Mouse (Mus musculus): Measurements from ENCODE around the gene Ctbp2. TPM values are rescaled to one million over a fixed set of nuclear protein-coding genes. Genes with fewer than 3 reads are reported as not detected.

The Ctbp2 gene
- polyA plus RNA-seq, 2 experiments: 7.3 to 8.4 TPM

DNA sequence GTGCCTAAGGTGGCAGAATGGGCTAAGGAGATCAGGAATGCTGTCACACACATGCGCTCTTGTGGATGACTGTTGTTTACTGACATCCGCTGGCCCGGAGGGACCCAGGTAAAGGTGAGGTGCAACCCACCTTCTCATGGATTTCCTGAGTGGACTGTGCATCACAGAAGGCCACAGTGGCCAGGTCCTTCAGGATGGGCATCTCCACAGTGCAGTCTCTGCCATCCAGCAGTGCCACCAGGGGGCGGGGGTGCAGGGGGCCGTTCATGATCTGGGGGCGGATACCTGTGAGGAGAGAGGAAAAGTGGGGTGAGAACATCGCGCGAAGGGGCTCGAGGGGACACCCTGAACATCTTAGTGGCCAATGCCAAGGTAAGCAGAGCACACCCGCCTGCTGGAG is 125.1 kb downstream of the Ctbp2 start:
- Histone ChIP-seq H3K4me1 (replicated peaks; ENCODE audit: control insufficient read depth in 2 of 2, insufficient read depth in 2 of 2, low read length in 1 of 2) (peaks cover 0 to 4% of the 10 kb centered on the region in 2 experiments; a peak in 3 of 4 replicates), H3K9me3 (ENCODE audit: control insufficient read depth, low read length) (no peaks in the 10 kb centered on the region), H3K4me2 (ENCODE audit: low read depth) (no peak overlapping the region), H3K27me3 (ENCODE audit: control insufficient read depth, insufficient read depth, low read length) (no peaks in the 10 kb centered on the region), H3K27ac (no peak overlapping the region), H3K9ac (replicated peaks) (no peak overlapping the region), H3K4me3 (ENCODE audit: insufficient read depth in 1 of 2, low read depth in 2 of 2, low read length in 2 of 2) (no peak overlapping the region), H3K36me3 (replicated peaks; ENCODE audit: control insufficient read depth, insufficient read depth, low read depth) (no peaks in the 10 kb centered on the region)
- ATAC-seq (ENCODE audit: insufficient read depth) (no peak), DNase-seq (ENCODE audit: low read depth in 3 of 3, low spot score in 3 of 3) (no peak)
- 86% methylated on average over 11 of the region's 11 CpGs for WGBS (ENCODE audit: insufficient replicate concordance)
- TF ChIP-seq EP300 (IDR thresholded peaks at IDR 0.05; ENCODE audit: low read depth): no peak
- no peak for TF ChIP-seq CTCF (IDR thresholded peaks at IDR 0.05; ENCODE audit: low read depth)

GRCm38 (mm10) chr7:132998639-132999038 is 125.5 kb downstream of the Ctbp2 start:
- Histone ChIP-seq H3K4me2 (ENCODE audit: low read depth) (no peak overlapping the region), H3K9me3 (ENCODE audit: control insufficient read depth, low read length) (no peaks in the 10 kb centered on the region), H3K4me3 (ENCODE audit: insufficient read depth in 1 of 2, low read depth in 2 of 2, low read length in 2 of 2) (no peak overlapping the region), H3K9ac (replicated peaks) (no peak overlapping the region), H3K4me1 (replicated peaks; ENCODE audit: control insufficient read depth in 2 of 2, insufficient read depth in 2 of 2, low read length in 1 of 2) (peaks cover 0 to 4% of the 10 kb centered on the region in 2 experiments; a peak in 3 of 4 replicates), H3K36me3 (replicated peaks; ENCODE audit: control insufficient read depth, insufficient read depth, low read depth) (no peaks in the 10 kb centered on the region), H3K27ac (no peak overlapping the region), H3K27me3 (ENCODE audit: control insufficient read depth, insufficient read depth, low read length) (no peaks in the 10 kb centered on the region)
- WGBS (ENCODE audit: insufficient replicate concordance): 81% methylated on average over 12 of the region's 12 CpGs
- no peak for TF ChIP-seq EP300 (IDR thresholded peaks at IDR 0.05; ENCODE audit: low read depth)
- TF ChIP-seq CTCF (IDR thresholded peaks at IDR 0.05; ENCODE audit: low read depth): no peak
- DNase-seq (ENCODE audit: low read depth in 3 of 3, low spot score in 3 of 3) (no peak), ATAC-seq (ENCODE audit: insufficient read depth) (no peak)

GRCm38 (mm10) chr7:132996391-132996790 is 127.8 kb downstream of the Ctbp2 start:
- no peak overlapping the region for H3K4me3 ChIP-seq (ENCODE audit: insufficient read depth in 1 of 2, low read depth in 2 of 2, low read length in 2 of 2)
- no peaks in the 10 kb centered on the region for H3K27me3 ChIP-seq (ENCODE audit: control insufficient read depth, insufficient read depth, low read length)
- DNase-seq (ENCODE audit: low read depth in 3 of 3, low spot score in 3 of 3): peak; percentile 6 to 11 (median 7)
- H3K27ac ChIP-seq: no peak overlapping the region
- H3K9ac ChIP-seq (replicated peaks): no peak overlapping the region
- H3K4me1 ChIP-seq (replicated peaks; ENCODE audit: control insufficient read depth in 2 of 2, insufficient read depth in 2 of 2, low read length in 1 of 2): no peaks in the 10 kb centered on the region
- 77% methylated on average over 5 of the region's 5 CpGs for WGBS (ENCODE audit: insufficient replicate concordance)
- ATAC-seq (ENCODE audit: insufficient read depth): 0 out of 2 replicates have a peak, but pooled peaks have one; percentile 20
- TF ChIP-seq EP300 (IDR thresholded peaks at IDR 0.05; ENCODE audit: low read depth): no peak
- TF ChIP-seq CTCF (IDR thresholded peaks at IDR 0.05; ENCODE audit: low read depth): peak; percentile 80
- no peaks in the 10 kb centered on the region for H3K36me3 ChIP-seq (replicated peaks; ENCODE audit: control insufficient read depth, insufficient read depth, low read depth)
- no peak overlapping the region for H3K4me2 ChIP-seq (ENCODE audit: low read depth)
- no peaks in the 10 kb centered on the region for H3K9me3 ChIP-seq (ENCODE audit: control insufficient read depth, low read length)

- TF ChIP-seq CTCF (IDR thresholded peaks at IDR 0.05; ENCODE audit: low read depth): no peak
- no peak for TF ChIP-seq EP300 (IDR thresholded peaks at IDR 0.05; ENCODE audit: low read depth)
These were observed 129.4 kb downstream of the Ctbp2 start for GRCm38 (mm10) chr7:132994628-132995191.

DNA sequence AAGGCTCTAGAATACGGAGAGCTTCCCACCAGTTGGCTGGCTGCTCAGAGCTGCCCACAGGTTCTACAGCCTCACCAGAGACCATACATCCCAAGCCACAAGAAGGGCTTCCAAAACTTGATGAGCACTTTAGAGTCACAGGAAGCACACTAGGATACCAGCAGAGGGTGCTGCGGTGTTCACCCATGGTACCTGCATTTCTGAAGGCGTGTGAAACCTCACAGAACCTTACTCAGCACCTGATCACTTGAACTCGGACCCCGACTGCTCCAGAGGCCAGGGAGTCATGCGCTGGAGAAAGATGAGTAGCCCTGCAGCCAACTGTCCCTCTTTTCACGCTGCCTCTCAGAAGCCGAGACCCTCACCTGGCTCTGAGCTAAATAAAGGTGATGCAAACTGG is 130.0 kb downstream of the Ctbp2 start:
- no peak overlapping the region for H3K4me3 ChIP-seq (ENCODE audit: insufficient read depth in 1 of 2, low read depth in 2 of 2, low read length in 2 of 2)
- H3K4me1 ChIP-seq (replicated peaks; ENCODE audit: control insufficient read depth in 2 of 2, insufficient read depth in 2 of 2, low read length in 1 of 2): no peaks in the 10 kb centered on the region
- 78% methylated on average over 8 of the region's 8 CpGs for WGBS (ENCODE audit: insufficient replicate concordance)
- TF ChIP-seq CTCF (IDR thresholded peaks at IDR 0.05; ENCODE audit: low read depth): peak; percentile 42
- no peak for TF ChIP-seq EP300 (IDR thresholded peaks at IDR 0.05; ENCODE audit: low read depth)
- H3K27me3 ChIP-seq (ENCODE audit: control insufficient read depth, insufficient read depth, low read length): no peaks in the 10 kb centered on the region
- H3K4me2 ChIP-seq (ENCODE audit: low read depth): no peak overlapping the region
- DNase-seq (ENCODE audit: low read depth in 3 of 3, low spot score in 3 of 3): no peak
- ATAC-seq (ENCODE audit: insufficient read depth): no peak
- H3K9me3 ChIP-seq (ENCODE audit: control insufficient read depth, low read length): no peaks in the 10 kb centered on the region
- no peaks in the 10 kb centered on the region; the same call in 1 of the 2 replicates for H3K36me3 ChIP-seq (replicated peaks; ENCODE audit: control insufficient read depth, insufficient read depth, low read depth)
- H3K9ac ChIP-seq (replicated peaks): no peak overlapping the region
- H3K27ac ChIP-seq: no peak overlapping the region

More at GRCm38 (mm10) chr7:132994628-132995191, 129.4 kb downstream of the Ctbp2 start:
- H3K4me2 ChIP-seq (ENCODE audit: low read depth): no peak overlapping the region
- H3K27ac ChIP-seq: no peak overlapping the region
- WGBS (ENCODE audit: insufficient replicate concordance): 74% methylated on average over 6 of the region's 6 CpGs
- no peaks in the 10 kb centered on the region for H3K4me1 ChIP-seq (replicated peaks; ENCODE audit: control insufficient read depth in 2 of 2, insufficient read depth in 2 of 2, low read length in 1 of 2)
- H3K9me3 ChIP-seq (ENCODE audit: control insufficient read depth, low read length): no peaks in the 10 kb centered on the region
- DNase-seq (ENCODE audit: low read depth in 3 of 3, low spot score in 3 of 3) (no peak), ATAC-seq (ENCODE audit: insufficient read depth) (no peak)
- H3K9ac ChIP-seq (replicated peaks): no peak overlapping the region
- H3K36me3 ChIP-seq (replicated peaks; ENCODE audit: control insufficient read depth, insufficient read depth, low read depth): no peaks in the 10 kb centered on the region; the same call in 1 of the 2 replicates
- no peaks in the 10 kb centered on the region for H3K27me3 ChIP-seq (ENCODE audit: control insufficient read depth, insufficient read depth, low read length)
- H3K4me3 ChIP-seq (ENCODE audit: insufficient read depth in 1 of 2, low read depth in 2 of 2, low read length in 2 of 2): no peak overlapping the region
